Mouse (Mus musculus): ENCODE measurements around the gene Lyg2. TPM values are rescaled to one million over a fixed set of nuclear protein-coding genes. Genes with fewer than 3 reads are reported as not detected.

Lyg2 gene
- polyA plus RNA-seq, 1 experiment: not detected

- Histone ChIP-seq H3K4me2 (ENCODE audit: low read depth) (no peak overlapping the region), H3ac (ENCODE audit: control insufficient read depth, insufficient read length) (no peak overlapping the region), H3K36me3 (ENCODE audit: control insufficient read depth, insufficient read depth) (no peaks in the 10 kb centered on the region), H3K27me3 (ENCODE audit: control insufficient read depth, insufficient read depth, insufficient read length) (no peaks in the 10 kb centered on the region), H3K4me3 (no peak overlapping the region), H3K79me2 (ENCODE audit: control insufficient read depth, insufficient read depth) (no peaks in the 10 kb centered on the region)
- TF ChIP-seq MYOG (IDR thresholded peaks at IDR 0.05; ENCODE audit: control insufficient read depth in 1 of 3, insufficient read depth in 1 of 3, insufficient read length in 2 of 3, low read depth in 2 of 3): no peak
- no peak for TF ChIP-seq MYOD1 (IDR thresholded peaks at IDR 0.05; ENCODE audit: control insufficient read depth in 1 of 3, insufficient read length in 2 of 3, low read depth in 2 of 3)
- TF ChIP-seq POLR2A (IDR thresholded peaks at IDR 0.05; ENCODE audit: insufficient read length, low read depth): no peak
- no peak for TF ChIP-seq POLR2AphosphoS2 (IDR thresholded peaks at IDR 0.05; ENCODE audit: insufficient read length, low read depth)
- no peak for TF ChIP-seq TCF3 (IDR thresholded peaks at IDR 0.05; ENCODE audit: insufficient read length, low read depth)
- no peak for TF ChIP-seq CEBPB (IDR thresholded peaks at IDR 0.05; ENCODE audit: insufficient read depth, poor library complexity, severe bottlenecking)
- no peak for TF ChIP-seq SRF (IDR thresholded peaks at IDR 0.05; ENCODE audit: control insufficient read depth, insufficient read length, low read depth)
- TF ChIP-seq REST (IDR thresholded peaks at IDR 0.05; ENCODE audit: insufficient read depth, insufficient read length): no peak
- no peak for TF ChIP-seq E2F4 (IDR thresholded peaks at IDR 0.05; ENCODE audit: insufficient read depth)
- no peak for TF ChIP-seq USF1 (IDR thresholded peaks at IDR 0.05; ENCODE audit: low read depth)
- no peak for TF ChIP-seq MAX (IDR thresholded peaks at IDR 0.05; ENCODE audit: low read depth)
- TF ChIP-seq TCF12 (IDR thresholded peaks at IDR 0.05; ENCODE audit: insufficient read depth, poor library complexity, severe bottlenecking): no peak
Observed at GRCm38 (mm10) chr1:37867056-37867455, 49.2 kb downstream of the Lyg2 start.

GRCm38 (mm10) chr1:37866286-37866685 is 50.0 kb downstream of the Lyg2 start, which contains the start of gene Tsga10:
TSS of gene Tsga10 (minus strand) at chr1:37866429.
- Histone ChIP-seq H3K4me2 (ENCODE audit: low read depth) (peak within 1 kb of the TSS; percentile 96), H3K27me3 (ENCODE audit: control insufficient read depth, insufficient read depth, insufficient read length) (no peaks in the 10 kb centered on the region), H3K36me3 (ENCODE audit: control insufficient read depth, insufficient read depth) (no peaks in the 10 kb centered on the region), H3ac (ENCODE audit: control insufficient read depth, insufficient read length) (no peak within 1 kb of the TSS), H3K4me3 (peak within 1 kb of the TSS; percentile 35), H3K79me2 (ENCODE audit: control insufficient read depth, insufficient read depth) (no peaks in the 10 kb centered on the region)
- TF ChIP-seq MYOG (IDR thresholded peaks at IDR 0.05; ENCODE audit: control insufficient read depth in 1 of 3, insufficient read depth in 1 of 3, insufficient read length in 2 of 3, low read depth in 2 of 3) (no peak), POLR2A (IDR thresholded peaks at IDR 0.05; ENCODE audit: insufficient read length, low read depth) (no peak), USF1 (IDR thresholded peaks at IDR 0.05; ENCODE audit: low read depth) (no peak), TCF12 (IDR thresholded peaks at IDR 0.05; ENCODE audit: insufficient read depth, poor library complexity, severe bottlenecking) (no peak), CEBPB (IDR thresholded peaks at IDR 0.05; ENCODE audit: insufficient read depth, poor library complexity, severe bottlenecking) (no peak), MYOD1 (IDR thresholded peaks at IDR 0.05; ENCODE audit: control insufficient read depth in 1 of 3, insufficient read length in 2 of 3, low read depth in 2 of 3) (no peak), REST (IDR thresholded peaks at IDR 0.05; ENCODE audit: insufficient read depth, insufficient read length) (no peak), TCF3 (IDR thresholded peaks at IDR 0.05; ENCODE audit: insufficient read length, low read depth) (no peak), MAX (IDR thresholded peaks at IDR 0.05; ENCODE audit: low read depth) (no peak), POLR2AphosphoS2 (IDR thresholded peaks at IDR 0.05; ENCODE audit: insufficient read length, low read depth) (no peak), E2F4 (IDR thresholded peaks at IDR 0.05; ENCODE audit: insufficient read depth) (no peak), SRF (IDR thresholded peaks at IDR 0.05; ENCODE audit: control insufficient read depth, insufficient read length, low read depth) (no peak)

- H3K4me3 ChIP-seq: peak overlapping the region; percentile 35
- no peak for TF ChIP-seq USF1 (IDR thresholded peaks at IDR 0.05; ENCODE audit: low read depth)
- peak; percentile 74 for TF ChIP-seq POLR2A (IDR thresholded peaks at IDR 0.05; ENCODE audit: insufficient read length, low read depth)
- TF ChIP-seq POLR2AphosphoS2 (IDR thresholded peaks at IDR 0.05; ENCODE audit: insufficient read length, low read depth): peak; percentile 73
- no peak overlapping the region for H3ac ChIP-seq (ENCODE audit: control insufficient read depth, insufficient read length)
- peak overlapping the region; percentile 96 for H3K4me2 ChIP-seq (ENCODE audit: low read depth)
- H3K79me2 ChIP-seq (ENCODE audit: control insufficient read depth, insufficient read depth): no peaks in the 10 kb centered on the region
- H3K27me3 ChIP-seq (ENCODE audit: control insufficient read depth, insufficient read depth, insufficient read length): no peaks in the 10 kb centered on the region
- no peaks in the 10 kb centered on the region for H3K36me3 ChIP-seq (ENCODE audit: control insufficient read depth, insufficient read depth)
Observed at GRCm38 (mm10) chr1:37865401-37866215, 50.7 kb downstream of the Lyg2 start.

- H3K79me2 ChIP-seq (ENCODE audit: control insufficient read depth, insufficient read depth): no peaks in the 10 kb centered on the region
- no peak overlapping the region for H3ac ChIP-seq (ENCODE audit: control insufficient read depth, insufficient read length)
- H3K4me3 ChIP-seq: peak overlapping the region; percentile 35
- peak overlapping the region; percentile 96 for H3K4me2 ChIP-seq (ENCODE audit: low read depth)
- TF ChIP-seq POLR2A (IDR thresholded peaks at IDR 0.05; ENCODE audit: insufficient read length, low read depth) (peak; percentile 77), TCF12 (IDR thresholded peaks at IDR 0.05; ENCODE audit: insufficient read depth, poor library complexity, severe bottlenecking) (no peak), SRF (IDR thresholded peaks at IDR 0.05; ENCODE audit: control insufficient read depth, insufficient read length, low read depth) (no peak), POLR2AphosphoS2 (IDR thresholded peaks at IDR 0.05; ENCODE audit: insufficient read length, low read depth) (peak; percentile 84), TCF3 (IDR thresholded peaks at IDR 0.05; ENCODE audit: insufficient read length, low read depth) (no peak), E2F4 (IDR thresholded peaks at IDR 0.05; ENCODE audit: insufficient read depth) (peak; percentile 25)
- no peaks in the 10 kb centered on the region for H3K27me3 ChIP-seq (ENCODE audit: control insufficient read depth, insufficient read depth, insufficient read length)
- no peaks in the 10 kb centered on the region for H3K36me3 ChIP-seq (ENCODE audit: control insufficient read depth, insufficient read depth)
Observed at GRCm38 (mm10) chr1:37864511-37865400, 51.5 kb downstream of the Lyg2 start.

Other genes with a start within 250 kb of the Lyg2 start
- not detected for gene 2010300C02Rik, start 196.4 kb downstream of the Lyg2 start, polyA plus RNA-seq (2012; fragmentation: generic; extraction: Trizol)
- gene Tsga10, start 50.1 kb downstream of the Lyg2 start, polyA plus RNA-seq (2012; fragmentation: generic; extraction: Trizol): 1.7 TPM
- gene Lipt1, start 44.8 kb downstream of the Lyg2 start, polyA plus RNA-seq (2012; fragmentation: generic; extraction: Trizol): 8.3 TPM
- 3.9 TPM for gene Mitd1, start 26.1 kb downstream of the Lyg2 start, polyA plus RNA-seq (2012; fragmentation: generic; extraction: Trizol)
- gene Mrpl30, start 26.0 kb downstream of the Lyg2 start, polyA plus RNA-seq (2012; fragmentation: generic; extraction: Trizol): 181 TPM
- gene Lyg1, start 41.3 kb upstream of the Lyg2 start, polyA plus RNA-seq (2012; fragmentation: generic; extraction: Trizol): not detected
- gene Txndc9, start 81.4 kb upstream of the Lyg2 start, polyA plus RNA-seq (2012; fragmentation: generic; extraction: Trizol): 35.5 TPM
- 16.2 TPM for gene Eif5b, start 81.5 kb upstream of the Lyg2 start, polyA plus RNA-seq (2012; fragmentation: generic; extraction: Trizol)
- 4.4 TPM for gene Rev1, start 213.3 kb upstream of the Lyg2 start, polyA plus RNA-seq (2012; fragmentation: generic; extraction: Trizol)

Measured in myocyte (in vitro differentiated cells).